Mouse (Mus musculus) intestine, embryonic 15.5 days (tissue): ENCODE results near the gene Intu. TPM values are rescaled to one million over a fixed set of nuclear protein-coding genes. Genes with fewer than 3 reads are reported as not detected.

Experiments
- ATAC-seq: fragments of 200-750 bp; cut with Nextera tagmentation; 2 replicates; pipeline ENCODE4 v1.8.0; 2017; ENCODE audit warnings: moderate TSS enrichment, moderate library complexity
- H3K27ac ChIP-seq: fragments of 300-500 bp; sonication (generic); 2 replicates; pipeline ENCODE4 v1.5.1; 2015; ENCODE audit warnings: mild to moderate bottlenecking, inconsistent platforms
- H3K27me3 ChIP-seq: fragments of 300-500 bp; sonication (generic); replicated peaks from 2 replicates; pipeline ENCODE4 v1.6.1; 2015; ENCODE audit warnings: inconsistent platforms
- H3K36me3 ChIP-seq: fragments of 300-500 bp; sonication (generic); 2 replicates; pipeline ENCODE4 v1.6.1; 2015; ENCODE audit warnings: inconsistent platforms
- H3K4me1 ChIP-seq: fragments of 300-500 bp; sonication (generic); replicated peaks from 2 replicates; pipeline ENCODE4 v1.6.1; 2015; ENCODE audit warnings: inconsistent platforms
- H3K4me2 ChIP-seq: fragments of 300-500 bp; sonication (generic); replicated peaks from 2 replicates; pipeline ENCODE4 v1.6.1; 2015; ENCODE audit warnings: mild to moderate bottlenecking, inconsistent platforms
- H3K4me3 ChIP-seq: fragments of 300-500 bp; sonication (generic); replicated peaks from 2 replicates; pipeline ENCODE4 v1.5.1; 2015; ENCODE audit warnings: inconsistent platforms
- H3K9ac ChIP-seq: fragments of 300-500 bp; sonication (generic); 2 replicates; pipeline ENCODE4 v1.6.1; 2015; ENCODE audit warnings: inconsistent platforms
- H3K9me3 ChIP-seq: fragments of 300-500 bp; sonication (generic); 2 replicates; pipeline ENCODE4 v1.6.1; 2016; ENCODE audit warnings: inconsistent platforms
- WGBS: fragments of 180-500 bp; shearing (Covaris S2); methylation state at CpG from one replicate; pipeline ENCODE4 v1.1.7; 2015; 5-methylcytosine and 5-hydroxymethylcytosine counted together
- polyA plus RNA-seq: library from polyadenylated mRNA; unstranded; fragments of >200 nt; fragmentation: Nextera tagmentation; extraction: Ambion mirVana; gene quantifications from 2 replicates; pipeline ENCODE4 v1.2.1, GENCODE M21; 2015

Gene Intu
- polyA plus RNA-seq, 1 experiment from 2014 or later, result 1.9 TPM

DNA sequence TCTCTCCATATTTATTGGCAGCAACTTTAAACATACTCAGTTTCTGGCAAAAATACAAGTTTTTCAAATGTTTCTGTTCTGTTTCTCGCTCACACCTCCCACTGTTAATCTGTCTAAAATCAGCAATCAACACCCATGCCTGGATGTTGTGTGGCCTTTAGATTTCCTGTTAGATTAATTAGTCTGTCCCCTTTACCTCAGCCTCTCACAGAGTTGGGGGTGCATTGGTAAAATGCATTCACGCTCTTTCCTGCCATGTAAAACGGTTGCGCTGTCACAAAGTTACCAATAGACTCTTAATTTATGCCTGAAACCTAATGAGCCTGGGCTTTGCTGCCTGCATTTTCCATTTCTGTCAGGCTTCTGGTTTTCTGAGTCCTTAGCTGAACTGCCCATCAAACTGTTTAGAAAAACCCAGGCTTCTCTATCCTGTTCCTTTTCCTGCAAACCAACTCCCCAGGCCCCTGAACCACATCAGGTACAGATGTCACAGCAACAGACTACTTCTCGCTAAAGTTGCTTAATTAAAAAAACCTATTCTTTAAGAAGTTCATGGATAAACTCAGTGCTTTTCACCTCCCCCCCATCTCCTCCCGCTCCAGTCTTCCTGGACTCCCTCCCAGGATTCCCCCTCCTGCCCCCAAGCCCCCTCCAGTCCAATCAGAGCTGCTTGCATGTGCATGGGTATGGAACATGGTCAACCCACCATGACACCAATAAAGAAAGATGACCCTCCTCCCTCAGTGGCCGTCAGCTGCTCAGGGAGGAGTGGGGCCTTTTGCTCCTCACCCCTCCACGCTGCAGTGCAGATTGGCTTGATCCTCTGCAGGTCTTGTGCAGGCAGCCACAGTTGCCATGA, 136.0 kb downstream of the Intu start:
- no peak overlapping the region for H3K4me3 ChIP-seq
- WGBS, result 77% methylated on average over 8 of the region's 8 CpGs
- ATAC-seq, result no peak
- H3K27ac ChIP-seq, result no peak overlapping the region
- no peaks in the 10 kb centered on the region for H3K36me3 ChIP-seq
- H3K9ac ChIP-seq, result no peak overlapping the region
- H3K4me2 ChIP-seq, result no peak overlapping the region
- no peaks in the 10 kb centered on the region for H3K27me3 ChIP-seq
- H3K4me1 ChIP-seq, result no peaks in the 10 kb centered on the region
- no peaks in the 10 kb centered on the region for H3K9me3 ChIP-seq

DNA sequence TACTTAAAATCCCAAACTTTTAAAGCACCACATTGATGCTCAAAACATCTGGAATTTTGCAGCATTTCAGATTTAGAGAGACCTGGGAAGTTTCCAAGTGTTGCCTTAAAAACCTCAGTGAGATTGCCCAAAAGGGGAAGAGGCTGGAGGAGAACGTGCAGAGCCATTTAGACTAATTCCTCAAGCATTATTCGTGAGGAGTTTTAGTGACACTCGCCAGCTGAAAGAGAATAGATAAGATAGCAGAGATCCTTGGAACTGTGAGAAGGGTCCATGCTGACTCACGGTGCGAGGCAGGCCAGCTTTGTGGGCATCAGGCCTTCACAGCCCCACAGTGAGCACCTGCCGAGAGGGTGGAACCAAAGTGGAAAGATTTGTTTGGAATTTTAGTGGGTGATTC, 137.8 kb downstream of the Intu start:
- Histone ChIP-seq H3K4me2 (no peak overlapping the region), H3K27ac (no peak overlapping the region), H3K9ac (no peak overlapping the region), H3K9me3 (no peaks in the 10 kb centered on the region), H3K4me3 (no peak overlapping the region), H3K27me3 (no peaks in the 10 kb centered on the region), H3K4me1 (no peaks in the 10 kb centered on the region), H3K36me3 (no peaks in the 10 kb centered on the region)
- WGBS, result 60% methylated on average over 6 of the region's 6 CpGs
- no peak for ATAC-seq

DNA sequence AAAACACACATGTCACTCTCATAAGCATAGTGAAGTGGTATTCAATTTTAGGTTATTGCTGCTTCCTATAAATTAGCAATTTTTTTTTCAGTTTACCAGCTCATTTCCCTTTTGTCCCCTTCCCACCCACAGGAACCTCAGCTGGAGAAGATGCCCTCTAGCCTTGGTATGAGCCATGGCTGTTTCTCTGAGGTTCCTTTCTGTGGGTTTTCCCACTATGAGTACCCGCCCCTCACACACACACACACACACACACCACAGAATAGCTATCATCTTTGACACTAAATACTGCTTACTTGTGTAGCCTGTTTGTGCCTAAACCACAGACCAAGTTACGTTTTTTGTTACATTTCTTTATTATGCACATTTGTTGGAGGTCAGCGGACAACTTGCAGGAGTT, 138.3 kb downstream of the Intu start:
- Histone ChIP-seq H3K4me1 (no peaks in the 10 kb centered on the region), H3K4me3 (no peak overlapping the region), H3K36me3 (no peaks in the 10 kb centered on the region), H3K27ac (no peak overlapping the region), H3K9me3 (no peaks in the 10 kb centered on the region), H3K9ac (no peak overlapping the region), H3K4me2 (no peak overlapping the region), H3K27me3 (no peaks in the 10 kb centered on the region)
- no peak for ATAC-seq
- WGBS, result 88% methylated on average over 3 of the region's 3 CpGs

DNA sequence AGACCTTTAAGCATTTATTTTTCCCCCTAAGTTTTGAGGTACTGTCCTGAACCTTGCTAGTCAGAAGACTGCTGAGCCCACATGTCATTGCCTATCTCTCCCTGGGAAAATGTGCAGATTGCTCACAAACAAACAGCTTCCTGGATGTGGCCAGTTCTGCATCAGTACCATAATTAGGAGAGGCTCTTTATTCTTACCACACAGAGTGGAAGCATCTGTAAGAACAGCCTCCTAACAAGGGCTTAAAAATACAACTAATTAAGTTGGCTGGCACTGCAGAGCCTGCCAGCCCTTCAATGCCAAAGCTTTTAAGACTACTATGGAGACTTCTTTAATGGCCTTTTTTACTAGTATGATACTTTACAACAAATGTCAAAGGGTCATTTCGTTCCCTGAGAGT, 142.4 kb downstream of the Intu start:
- H3K36me3 ChIP-seq, result no peaks in the 10 kb centered on the region
- H3K4me2 ChIP-seq, result no peak overlapping the region
- no peaks in the 10 kb centered on the region for H3K27me3 ChIP-seq
- ATAC-seq, result no peak
- no peak overlapping the region for H3K27ac ChIP-seq
- no peak overlapping the region for H3K4me3 ChIP-seq
- no peaks in the 10 kb centered on the region for H3K9me3 ChIP-seq
- H3K9ac ChIP-seq, result no peak overlapping the region
- 82% methylated on average over 1 of the region's 1 CpGs for WGBS
- no peaks in the 10 kb centered on the region for H3K4me1 ChIP-seq

DNA sequence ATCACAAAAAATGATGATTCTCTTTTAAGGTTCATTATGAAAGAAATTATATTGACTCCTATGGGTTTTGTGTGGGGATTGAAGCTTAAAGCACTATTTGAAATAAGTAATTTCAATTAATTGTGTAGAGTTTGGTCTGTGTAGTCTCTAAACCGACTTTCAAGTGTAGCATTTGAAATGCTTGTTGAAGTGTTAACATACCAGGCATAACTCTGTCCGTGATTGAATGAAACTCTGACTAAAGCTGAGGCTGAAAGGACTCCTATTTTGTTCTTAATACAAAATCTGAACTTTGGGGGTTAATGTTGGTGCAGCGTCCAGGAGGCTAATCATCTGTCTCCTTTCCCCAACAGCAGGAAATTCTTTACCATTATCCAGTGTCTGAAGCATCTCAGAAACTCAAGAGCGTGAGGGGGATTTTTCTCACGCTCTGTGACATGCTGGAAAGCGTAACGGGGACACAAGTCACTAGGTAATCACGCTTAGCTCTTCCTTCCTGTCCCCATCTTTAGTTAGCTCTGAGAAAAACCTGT, 143.9 kb downstream of the Intu start:
- Histone ChIP-seq H3K4me2 (no peak overlapping the region), H3K27ac (no peak overlapping the region), H3K4me3 (no peak overlapping the region), H3K9me3 (no peaks in the 10 kb centered on the region), H3K4me1 (no peaks in the 10 kb centered on the region), H3K36me3 (no peaks in the 10 kb centered on the region), H3K27me3 (no peaks in the 10 kb centered on the region), H3K9ac (no peak overlapping the region)
- 43% methylated on average over 8 of the region's 8 CpGs for WGBS
- no peak for ATAC-seq

DNA sequence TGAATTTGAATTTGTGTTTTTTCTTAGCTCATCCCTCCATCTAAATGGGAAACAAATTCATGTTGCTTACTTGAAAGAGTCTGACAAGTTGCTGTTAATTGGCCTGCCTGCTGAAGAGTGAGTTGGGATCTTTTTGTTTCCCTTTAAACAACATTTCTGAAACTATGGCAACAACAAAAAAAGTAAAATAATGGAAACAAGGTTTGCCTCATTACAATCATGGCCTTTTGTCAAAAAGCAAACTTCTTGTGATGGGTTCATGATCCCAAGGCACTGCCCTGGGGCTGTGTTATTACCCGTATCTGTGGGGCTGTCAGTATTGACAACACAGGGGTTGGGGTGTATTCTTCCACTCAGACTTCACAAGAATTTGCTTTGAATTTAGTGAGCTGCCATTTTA, 147.8 kb downstream of the Intu start:
- H3K4me1 ChIP-seq, result no peaks in the 10 kb centered on the region
- no peak overlapping the region for H3K9ac ChIP-seq
- H3K4me3 ChIP-seq, result no peak overlapping the region
- H3K36me3 ChIP-seq, result no peaks in the 10 kb centered on the region
- no peak for ATAC-seq
- no peak overlapping the region for H3K27ac ChIP-seq
- no peaks in the 10 kb centered on the region for H3K27me3 ChIP-seq
- 80% methylated on average over 1 of the region's 1 CpGs for WGBS
- no peaks in the 10 kb centered on the region for H3K9me3 ChIP-seq
- no peak overlapping the region for H3K4me2 ChIP-seq

DNA sequence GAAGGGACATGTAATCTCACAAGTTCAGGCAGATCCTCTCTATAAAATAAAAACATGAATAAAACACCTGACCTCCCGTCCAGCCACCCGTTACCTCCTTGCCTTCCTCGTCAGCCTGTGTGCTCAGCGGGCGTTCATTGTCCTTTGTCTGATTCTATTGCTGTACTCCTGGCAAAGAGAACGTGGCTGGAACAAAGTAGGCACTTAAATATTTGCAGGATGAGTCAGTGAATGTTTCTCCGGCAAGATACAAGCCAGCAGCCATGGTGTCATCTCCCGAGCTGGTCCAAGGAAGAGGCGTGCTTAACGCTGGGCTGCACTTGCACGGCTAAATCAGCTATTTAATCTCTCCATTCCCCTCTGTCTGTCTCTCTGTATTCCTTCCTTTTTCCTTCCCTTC, 151.3 kb downstream of the Intu start:
- H3K4me1 ChIP-seq, result no peaks in the 10 kb centered on the region; the same call in 1 of the 2 replicates
- H3K9me3 ChIP-seq, result no peaks in the 10 kb centered on the region
- peak; percentile 66 for ATAC-seq
- no peak overlapping the region for H3K4me2 ChIP-seq
- H3K27ac ChIP-seq, result no peak overlapping the region
- H3K27me3 ChIP-seq, result no peaks in the 10 kb centered on the region
- H3K9ac ChIP-seq, result no peak overlapping the region
- H3K4me3 ChIP-seq, result no peak overlapping the region
- 49% methylated on average over 11 of the region's 11 CpGs for WGBS
- H3K36me3 ChIP-seq, result no peaks in the 10 kb centered on the region

DNA sequence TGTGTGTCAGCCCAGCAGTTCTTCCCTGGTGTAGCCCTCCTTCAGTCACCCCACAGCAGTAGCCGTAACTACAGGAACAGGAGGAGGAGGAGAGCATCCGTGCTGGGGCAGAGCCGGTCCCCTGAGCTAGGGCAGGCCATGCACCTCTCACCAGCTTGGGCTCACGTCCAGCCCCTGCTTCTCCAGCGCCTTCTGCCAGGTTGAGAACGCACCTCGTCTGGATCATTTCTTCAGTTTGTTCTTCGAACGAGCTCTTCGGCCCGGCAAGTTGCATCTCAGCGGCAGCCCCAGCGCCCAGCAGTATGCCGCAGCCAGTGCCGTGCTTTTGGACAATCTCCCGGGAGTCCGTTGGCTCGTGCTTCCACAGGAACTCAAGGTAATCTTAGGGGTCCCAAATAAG, 152.1 kb downstream of the Intu start:
- Histone ChIP-seq H3K9ac (no peak overlapping the region), H3K4me3 (no peak overlapping the region), H3K27me3 (no peaks in the 10 kb centered on the region), H3K27ac (no peak overlapping the region), H3K36me3 (no peaks in the 10 kb centered on the region), H3K4me2 (no peak overlapping the region), H3K4me1 (no peaks in the 10 kb centered on the region; the same call in 1 of the 2 replicates), H3K9me3 (no peaks in the 10 kb centered on the region)
- WGBS, result 92% methylated on average over 18 of the region's 18 CpGs
- ATAC-seq, result no peak

DNA sequence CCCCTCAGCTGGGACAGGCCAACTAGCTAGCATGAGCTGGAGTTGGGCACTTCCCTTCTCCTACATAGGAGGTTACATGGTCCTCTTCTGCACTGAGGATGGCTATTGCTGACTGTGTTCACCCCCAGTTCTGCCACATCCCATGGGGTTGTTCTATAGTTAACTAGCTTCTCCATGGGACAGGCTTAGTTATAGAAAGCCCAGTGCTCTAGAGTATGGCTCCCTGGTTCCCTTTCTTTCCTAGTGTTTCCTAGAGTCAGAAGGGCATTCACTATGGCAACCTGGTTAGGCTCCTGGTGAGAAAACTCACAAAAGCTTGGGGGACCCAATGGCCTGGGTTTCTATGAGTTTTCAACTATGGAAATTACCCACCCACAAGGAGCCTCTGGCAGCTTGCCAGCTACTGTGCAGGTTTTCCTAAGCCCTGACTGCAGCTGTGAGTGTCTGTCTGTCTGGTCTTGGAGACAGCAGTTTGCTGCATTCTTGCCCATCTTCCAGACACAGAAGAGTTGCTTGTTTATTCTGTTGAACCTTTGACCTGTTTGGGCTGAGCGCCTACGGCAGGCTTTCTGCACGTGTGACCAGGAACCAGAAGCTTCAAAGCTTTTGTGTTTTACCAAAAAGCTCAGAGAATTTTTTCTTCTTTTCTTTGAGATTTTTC, 154.9 kb downstream of the Intu start:
- no peaks in the 10 kb centered on the region for H3K36me3 ChIP-seq
- 17% methylated on average over 3 of the region's 3 CpGs for WGBS
- H3K9ac ChIP-seq, result no peak overlapping the region
- no peaks in the 10 kb centered on the region; the same call in 1 of the 2 replicates for H3K4me1 ChIP-seq
- H3K27ac ChIP-seq, result no peak overlapping the region
- no peaks in the 10 kb centered on the region for H3K27me3 ChIP-seq
- ATAC-seq, result no peak
- no peaks in the 10 kb centered on the region for H3K9me3 ChIP-seq
- H3K4me3 ChIP-seq, result no peak overlapping the region
- no peak overlapping the region for H3K4me2 ChIP-seq

DNA sequence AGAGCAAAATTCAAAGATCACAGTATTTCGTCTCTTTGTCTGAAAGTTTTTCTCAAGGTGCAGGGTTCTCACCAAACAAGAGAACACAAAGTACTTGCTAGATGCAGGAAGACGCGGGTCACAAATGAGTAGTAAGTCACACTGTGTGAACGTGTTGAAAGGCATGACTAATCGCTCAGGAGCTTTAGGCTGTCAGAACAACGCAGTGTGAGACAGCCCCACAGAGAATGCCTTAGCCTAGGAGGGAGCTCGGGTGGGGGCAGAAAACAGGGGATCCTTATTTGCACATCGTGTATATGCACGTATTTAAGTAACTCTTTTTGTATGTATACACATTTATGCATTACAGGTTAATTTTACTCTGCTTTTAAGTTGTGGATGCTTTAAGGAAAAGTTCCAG, 155.8 kb downstream of the Intu start:
- no peak for ATAC-seq
- no peak overlapping the region for H3K9ac ChIP-seq
- no peaks in the 10 kb centered on the region for H3K36me3 ChIP-seq
- no peaks in the 10 kb centered on the region; the same call in 1 of the 2 replicates for H3K4me1 ChIP-seq
- no peak overlapping the region for H3K4me2 ChIP-seq
- H3K9me3 ChIP-seq, result no peaks in the 10 kb centered on the region
- no peak overlapping the region for H3K27ac ChIP-seq
- 56% methylated on average over 9 of the region's 9 CpGs for WGBS
- no peak overlapping the region for H3K4me3 ChIP-seq
- H3K27me3 ChIP-seq, result no peaks in the 10 kb centered on the region

DNA sequence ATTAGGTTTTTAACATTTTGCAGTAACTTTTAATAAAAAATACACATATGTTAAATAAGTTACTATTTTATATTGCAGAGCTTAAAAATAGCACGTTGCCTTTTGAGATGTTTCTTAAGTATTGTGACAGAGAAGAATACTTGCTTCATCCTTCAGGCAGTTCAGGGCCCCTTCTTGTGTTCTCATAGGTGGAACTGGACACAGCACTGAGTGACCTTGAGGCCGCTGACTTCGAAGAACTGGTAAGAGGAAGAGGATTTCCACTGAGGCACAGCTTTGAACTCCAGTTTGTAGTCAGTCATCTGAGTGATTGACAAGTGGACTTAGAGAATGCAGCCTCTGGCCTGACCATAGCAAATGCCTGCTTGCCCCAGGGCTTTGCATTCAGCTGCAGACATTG, 156.5 kb downstream of the Intu start:
- Histone ChIP-seq H3K4me2 (no peak overlapping the region), H3K36me3 (no peaks in the 10 kb centered on the region), H3K9ac (no peak overlapping the region), H3K27me3 (no peaks in the 10 kb centered on the region), H3K4me3 (no peak overlapping the region), H3K4me1 (no peaks in the 10 kb centered on the region; the same call in 1 of the 2 replicates), H3K9me3 (no peaks in the 10 kb centered on the region), H3K27ac (no peak overlapping the region)
- 81% methylated on average over 3 of the region's 3 CpGs for WGBS
- no peak for ATAC-seq

DNA sequence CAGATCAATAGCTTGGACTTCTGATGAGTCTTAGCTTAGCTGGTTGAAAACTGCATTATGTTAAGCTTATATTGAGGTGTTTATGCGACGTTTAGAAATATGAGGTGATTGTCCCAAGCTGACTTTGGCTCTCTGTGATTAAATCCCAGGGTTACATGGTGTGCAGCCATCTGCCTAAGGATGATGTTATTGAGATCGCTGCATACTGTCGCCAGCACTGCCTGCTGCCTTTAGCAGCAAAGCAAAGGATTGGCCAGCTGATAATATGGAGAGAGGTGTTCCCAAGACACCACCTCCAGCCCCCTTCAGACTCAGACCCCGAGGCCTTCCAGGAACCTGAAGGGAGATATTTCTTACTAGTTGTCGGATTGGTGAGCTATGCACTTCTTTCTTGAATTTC, 160.5 kb downstream of the Intu start:
- ATAC-seq, result no peak
- H3K4me1 ChIP-seq, result 0 out of 2 replicates have a peak, but pooled peaks cover 3% of the 10 kb centered on the region
- 74% methylated on average over 6 of the region's 6 CpGs for WGBS

More for the DNA sequence above, 160.5 kb downstream of the Intu start:
- H3K27me3 ChIP-seq, result no peaks in the 10 kb centered on the region
- no peak overlapping the region for H3K27ac ChIP-seq
- H3K9me3 ChIP-seq, result no peaks in the 10 kb centered on the region
- H3K36me3 ChIP-seq, result no peaks in the 10 kb centered on the region
- no peak overlapping the region for H3K4me3 ChIP-seq
- no peak overlapping the region for H3K4me2 ChIP-seq
- H3K9ac ChIP-seq, result no peak overlapping the region
